Mouse (Mus musculus) layer of hippocampus, adult 18-20 months (tissue): ENCODE results near the gene Hdgfl3. TPM values are rescaled to one million over a fixed set of nuclear protein-coding genes. Genes with fewer than 3 reads are reported as not detected.
"Not testable (repeated sequence)": the region's sequence is repeated elsewhere in the genome, so short reads cannot be mapped to it uniquely, and the experiment has no call there.

Experiments used
- DNase-seq, 2 experiments: peaks; one replicate each; pipeline ENCODE4 v3.0.0; 2022; ENCODE audit warnings: low spot score in 2 of 2
- total RNA-seq, 2 experiments: library from RNA; stranded (reverse); gene quantifications; 2 replicates each; pipeline ENCODE4 v1.2.3; 2021

The Hdgfl3 gene
- total RNA-seq, 2 experiments from 2014 or later = 61.4 to 62.0 TPM

DNA sequence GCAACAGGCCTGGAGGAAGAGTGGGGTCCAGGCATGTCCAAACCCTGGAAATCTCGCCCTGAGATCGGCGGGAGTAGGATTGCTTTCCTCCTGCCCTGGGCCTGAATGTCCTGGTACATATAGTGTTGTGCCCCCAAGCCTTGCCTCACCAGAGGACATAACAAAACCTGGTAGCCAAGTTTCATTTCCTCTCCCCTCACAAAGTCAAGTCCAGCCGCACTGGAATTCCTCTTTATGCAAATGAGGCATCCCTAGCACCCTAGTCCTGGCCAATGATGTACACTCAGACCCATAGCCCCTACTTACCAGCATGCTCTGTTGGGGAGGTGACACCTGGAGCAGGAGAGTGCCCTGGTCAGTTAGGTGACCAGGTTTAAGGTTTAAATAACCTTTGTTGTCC is 78.1 kb downstream of the Hdgfl3 start:
- DNase-seq = no peak

DNA sequence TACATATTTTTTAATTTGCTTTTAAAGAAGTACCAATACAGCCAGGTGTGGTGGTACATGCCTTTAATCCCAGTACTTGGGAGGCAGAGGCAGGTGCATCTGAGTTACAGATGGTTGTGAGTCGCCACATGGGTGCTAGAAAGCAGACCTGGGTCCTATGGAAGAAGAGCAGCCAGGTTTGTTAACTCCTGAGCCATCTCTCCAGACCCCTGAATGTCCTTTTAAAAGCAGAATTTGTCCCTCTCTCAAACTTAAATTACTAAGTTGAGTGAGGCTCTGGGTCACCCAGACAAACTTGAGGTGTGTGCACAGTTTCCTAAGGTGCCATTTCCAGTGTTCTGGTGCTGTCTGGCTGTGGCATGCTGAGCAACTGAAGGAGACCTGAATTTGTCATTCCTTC is 78.6 kb downstream of the Hdgfl3 start, which contains the start of gene Gm10160:
Gm10160 (minus strand) TSS at position 101 of the 400 bp plus-strand sequence.
- DNase-seq = no peak

DNA sequence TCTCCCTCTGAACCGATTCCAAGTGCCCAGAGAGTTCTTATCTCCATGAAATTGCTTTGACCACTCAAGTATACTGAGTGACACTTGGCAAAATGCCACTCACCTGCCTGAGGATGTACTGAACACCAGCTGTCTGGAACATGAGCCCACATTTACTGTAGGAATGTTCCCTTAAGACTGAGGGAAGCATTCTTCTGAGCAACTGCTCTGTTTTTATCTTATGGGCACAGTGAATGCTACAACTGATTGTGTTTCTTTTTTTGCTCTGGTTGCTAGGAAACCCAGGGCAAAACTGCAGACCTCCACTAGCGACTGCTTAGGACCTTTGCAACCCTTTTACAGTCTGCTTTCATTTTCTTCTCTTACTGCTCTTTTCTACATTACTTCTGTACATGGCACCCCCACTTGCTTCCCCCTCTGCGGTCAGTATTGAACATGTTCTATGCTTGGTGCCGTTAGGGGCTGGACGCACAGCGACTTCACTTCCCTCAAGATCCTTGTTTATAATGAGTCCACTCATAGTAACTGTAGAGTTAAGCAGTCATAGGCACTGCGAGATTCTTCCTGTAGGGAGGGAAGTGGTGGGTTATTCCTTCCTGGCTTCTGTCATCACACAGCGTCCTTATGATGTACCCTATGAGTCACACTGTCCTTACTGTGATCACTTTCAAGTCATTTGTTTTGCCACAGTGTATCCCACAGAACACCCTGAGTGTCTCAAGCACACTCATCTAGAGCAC is 79.5 kb downstream of the Hdgfl3 start:
- DNase-seq = peak in 1 of 2 experiments; percentile 21

DNA sequence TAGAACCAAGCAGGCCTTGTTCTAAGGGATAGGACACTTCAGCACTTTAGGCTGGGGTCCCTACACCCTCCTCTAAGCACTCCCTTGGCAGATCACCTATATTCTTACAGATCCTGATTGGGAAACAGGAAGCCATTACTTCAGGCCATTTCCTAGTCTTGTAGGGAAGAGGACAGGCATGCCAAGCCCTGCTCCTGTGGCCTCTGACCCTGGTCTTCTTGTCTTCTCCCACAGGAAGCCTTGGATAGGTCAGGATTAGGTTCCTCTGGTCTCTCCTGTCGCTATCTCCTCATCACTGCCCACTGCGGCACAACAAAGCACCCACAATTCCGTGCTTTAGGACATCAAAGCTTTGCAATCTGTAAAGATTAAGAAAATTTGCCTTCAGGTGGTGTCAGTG is 82.6 kb downstream of the Hdgfl3 start:
- DNase-seq = no peak

DNA sequence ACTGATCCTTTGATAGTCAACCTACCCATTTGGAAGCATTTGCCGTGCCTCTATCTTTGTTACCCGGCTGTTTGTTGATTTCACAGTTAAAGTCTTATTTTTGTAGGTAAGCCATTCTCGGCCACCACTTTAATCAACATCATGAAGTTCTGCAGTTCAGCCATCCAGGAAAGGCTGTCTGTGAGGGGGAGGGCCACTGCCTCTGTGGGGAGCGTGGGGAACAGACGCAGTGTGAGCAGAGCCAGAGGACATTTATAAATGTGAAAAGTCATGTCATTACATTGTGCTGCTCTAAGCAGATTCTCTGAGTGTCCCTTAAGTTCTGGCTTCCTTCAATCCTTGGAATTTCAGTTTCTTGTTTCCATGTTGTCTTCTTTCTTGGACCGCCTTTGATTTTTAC is 84.1 kb downstream of the Hdgfl3 start:
- no peak for DNase-seq

DNA sequence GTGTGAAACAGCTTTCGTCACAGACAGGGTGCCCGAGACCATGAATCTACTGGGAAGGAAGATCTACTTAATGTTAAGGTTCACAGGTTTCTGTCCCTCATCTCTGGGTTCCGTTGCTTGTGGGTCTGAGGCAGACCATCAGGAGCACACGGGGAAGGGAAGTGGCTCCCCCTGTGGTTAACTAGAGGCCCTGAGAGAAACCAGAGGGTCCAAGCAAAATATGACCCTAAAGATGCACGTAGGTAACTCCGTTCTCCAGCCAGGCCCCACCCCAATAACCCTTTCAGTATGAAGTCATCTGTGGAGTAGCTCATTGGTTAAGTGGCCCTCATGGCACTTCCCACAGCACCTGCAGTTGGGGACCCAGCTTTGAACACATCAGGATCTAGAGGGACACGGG is 84.6 kb downstream of the Hdgfl3 start:
- DNase-seq = no peak

DNA sequence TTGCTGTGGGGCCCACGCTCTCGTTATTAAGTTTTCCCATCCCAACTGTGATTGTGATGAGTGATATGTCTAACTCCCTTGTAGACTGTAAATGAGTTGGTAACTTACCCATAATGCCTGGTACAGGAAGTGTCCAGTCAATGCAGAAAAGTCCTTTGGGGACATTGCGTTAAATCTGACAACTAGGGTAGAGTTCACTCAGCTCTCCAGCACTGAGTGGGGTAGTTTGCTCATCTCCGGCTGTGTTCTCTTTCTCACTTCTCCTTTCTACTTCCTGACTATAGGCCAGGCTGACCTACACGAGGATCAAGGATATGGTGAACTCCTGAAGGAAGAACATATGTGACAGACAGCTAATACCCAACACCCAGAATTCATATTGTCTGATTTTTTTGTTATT is 85.1 kb downstream of the Hdgfl3 start:
- DNase-seq = no peak

DNA sequence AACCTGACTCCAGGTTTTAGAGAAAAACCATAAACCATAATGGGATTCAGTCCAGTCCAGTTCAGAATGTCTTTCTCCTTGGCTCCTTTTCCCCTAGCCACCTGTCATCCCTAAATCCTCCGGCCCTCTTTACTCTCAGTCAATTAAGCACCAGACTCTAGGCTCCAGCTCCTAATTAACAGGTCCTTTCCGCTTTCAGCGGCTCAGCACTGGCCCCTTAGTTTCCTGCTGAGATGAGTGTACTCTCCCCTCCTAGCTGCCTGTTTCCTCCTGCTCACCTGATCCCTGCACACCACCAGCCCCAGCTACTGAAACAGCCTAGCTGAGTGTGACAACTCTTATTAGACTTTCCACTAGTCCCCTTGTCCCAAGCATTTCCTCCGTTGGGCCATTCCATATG is 86.5 kb downstream of the Hdgfl3 start:
- DNase-seq = no peak

DNA sequence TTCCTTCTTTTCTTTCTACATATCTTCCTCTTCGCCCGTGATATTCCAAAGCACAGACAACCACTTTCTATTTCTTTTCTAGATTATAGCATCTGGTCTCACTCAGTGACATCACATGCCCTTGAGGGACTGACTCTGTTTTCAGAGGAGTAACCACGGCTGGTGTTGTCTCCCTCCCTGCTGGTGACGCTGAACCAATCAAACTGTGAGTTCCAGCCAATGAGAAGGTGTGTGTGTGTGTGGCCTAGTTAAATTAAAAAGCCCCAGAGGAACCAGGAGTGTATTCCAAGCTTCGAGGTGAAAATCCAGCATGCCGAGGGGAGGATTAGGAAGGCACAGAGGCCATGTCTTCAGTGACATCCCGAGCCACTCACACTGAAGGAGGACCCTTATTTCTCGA is 87.3 kb downstream of the Hdgfl3 start:
- DNase-seq = no peak

DNA sequence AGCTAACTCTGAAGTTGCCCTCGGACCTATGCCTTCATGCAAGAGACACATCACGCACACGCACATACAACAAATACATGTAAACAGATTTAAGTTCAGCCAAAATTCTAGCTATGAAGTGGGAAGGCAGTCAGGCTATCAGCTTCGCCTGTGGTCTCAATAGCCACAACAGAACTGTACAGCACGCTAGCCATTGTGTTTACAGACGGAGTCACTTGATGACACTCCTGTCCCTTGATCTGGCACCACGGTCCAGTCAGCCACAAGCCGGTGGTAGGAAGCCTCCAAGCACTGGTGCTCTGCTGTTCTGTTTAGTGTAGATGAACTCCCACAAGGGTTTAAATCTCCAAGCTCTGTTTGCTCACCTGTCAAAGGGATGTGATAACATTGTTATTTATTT is 88.3 kb downstream of the Hdgfl3 start:
- DNase-seq = no peak

DNA sequence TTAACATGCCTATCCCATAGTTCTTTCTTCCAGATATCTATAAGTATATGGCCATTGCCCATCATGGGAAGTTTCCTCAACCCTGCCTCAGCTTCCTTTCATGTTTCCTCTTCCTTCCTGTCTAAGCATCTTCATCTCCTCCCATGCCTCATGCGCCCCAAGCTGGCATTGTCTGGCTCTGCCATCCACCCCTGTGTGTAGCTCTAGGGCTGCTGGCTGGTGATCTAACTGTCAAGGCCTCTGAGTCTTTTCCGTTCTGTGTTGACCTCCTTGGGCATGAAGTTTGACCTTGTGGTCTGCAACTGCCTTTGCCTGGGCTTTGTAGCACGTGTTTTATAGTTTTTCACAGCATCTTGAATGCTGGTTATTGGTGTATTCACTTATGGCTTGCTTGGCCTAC is 89.0 kb downstream of the Hdgfl3 start:
- DNase-seq = no peak

DNA sequence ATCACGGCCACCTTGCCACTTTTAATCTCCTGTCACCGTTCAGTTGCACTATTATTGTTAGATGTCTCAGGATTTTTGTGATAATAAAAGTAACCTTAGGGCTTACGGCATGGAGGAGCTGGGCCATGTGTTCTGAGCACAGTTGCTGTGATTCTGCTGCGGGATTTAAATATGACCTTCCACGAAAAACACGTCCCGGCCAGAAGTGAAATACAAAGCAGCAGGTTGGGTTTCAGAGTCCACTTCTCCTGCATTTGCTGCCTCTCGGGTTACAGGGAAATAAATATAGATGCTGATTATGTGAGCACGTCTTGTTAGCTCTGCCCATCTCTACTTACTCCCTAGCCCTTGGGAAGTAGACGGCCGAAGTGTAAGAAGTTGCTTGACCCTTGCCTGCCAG is 89.5 kb downstream of the Hdgfl3 start:
- no peak for DNase-seq

DNA sequence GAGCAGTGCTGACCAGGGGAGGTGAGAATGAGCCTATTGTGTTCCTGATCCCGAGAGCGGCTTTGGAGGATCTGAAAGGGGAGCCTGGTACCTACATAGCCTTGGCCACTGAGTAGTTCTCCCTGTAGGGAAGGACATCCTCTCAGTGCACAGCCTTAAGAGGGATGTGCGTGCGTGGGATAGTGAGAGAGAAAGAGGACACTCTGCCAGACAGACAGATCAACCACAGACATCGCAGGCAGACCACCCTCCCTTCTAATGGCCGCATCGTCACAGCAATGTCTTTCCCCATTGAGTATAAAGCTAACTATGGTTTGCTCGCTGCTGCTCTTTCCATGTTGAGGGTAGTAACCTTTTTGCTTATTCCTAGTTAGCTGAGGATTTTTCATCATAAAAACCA is 90.4 kb downstream of the Hdgfl3 start:
- DNase-seq = no peak

DNA sequence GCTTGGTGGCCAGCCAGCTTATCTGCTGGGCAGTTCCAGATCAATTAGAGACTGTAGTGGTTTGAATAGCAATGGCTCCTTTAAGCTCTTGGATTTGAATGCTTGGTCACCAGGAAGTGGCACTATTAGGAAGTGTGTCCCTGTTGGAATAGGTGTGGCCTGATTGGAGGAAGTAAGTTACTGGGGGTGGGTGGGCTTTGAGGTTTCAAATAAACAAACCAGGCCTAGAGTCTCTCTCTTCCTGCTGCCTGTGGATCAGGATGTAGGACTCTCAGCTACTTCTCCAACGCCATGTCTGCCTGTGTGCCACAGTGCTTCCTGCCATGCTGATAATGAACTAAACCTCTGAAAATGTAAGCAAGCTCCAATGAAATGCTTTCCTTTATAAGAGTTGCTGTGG is 91.3 kb downstream of the Hdgfl3 start:
- DNase-seq = no peak

DNA sequence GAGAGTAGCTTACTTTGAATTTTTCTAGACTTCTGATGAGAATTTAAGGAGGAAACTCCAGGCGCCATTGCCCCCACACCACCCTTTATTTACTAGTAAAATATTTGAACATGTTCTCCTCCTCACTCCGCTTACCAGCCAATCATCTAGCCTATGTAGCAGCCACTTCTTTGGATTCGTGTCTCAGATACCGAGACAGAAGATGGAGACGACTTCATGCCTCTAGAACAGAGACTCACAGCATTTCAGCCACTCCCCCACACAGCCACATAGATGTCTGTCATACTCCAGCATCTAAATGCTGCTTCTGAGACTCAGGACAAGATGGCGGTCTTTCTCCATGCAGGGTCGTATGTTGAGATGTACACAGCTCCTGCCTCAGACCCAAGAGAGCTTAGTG is 92.1 kb downstream of the Hdgfl3 start:
- no peak for DNase-seq

DNA sequence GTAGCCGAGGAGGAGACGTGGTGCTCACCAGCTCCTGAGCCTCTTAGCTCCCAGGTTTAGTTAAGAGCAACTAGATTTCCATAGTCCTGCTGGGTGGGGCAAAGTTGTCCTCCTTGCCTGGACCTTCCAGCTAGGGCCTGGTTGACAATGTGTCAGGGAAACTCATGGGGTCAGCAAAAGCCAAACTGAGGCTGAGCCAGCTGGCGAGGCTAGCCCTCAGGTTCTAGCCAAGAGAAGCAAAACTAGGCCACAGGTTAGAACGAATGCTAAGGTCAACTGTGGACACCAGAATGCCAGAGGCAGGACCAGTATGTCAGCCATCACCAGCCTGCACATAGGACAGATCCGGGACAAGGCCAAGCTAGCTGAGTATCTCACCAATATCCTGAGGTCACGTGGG is 92.8 kb downstream of the Hdgfl3 start:
- no peak for DNase-seq

DNA sequence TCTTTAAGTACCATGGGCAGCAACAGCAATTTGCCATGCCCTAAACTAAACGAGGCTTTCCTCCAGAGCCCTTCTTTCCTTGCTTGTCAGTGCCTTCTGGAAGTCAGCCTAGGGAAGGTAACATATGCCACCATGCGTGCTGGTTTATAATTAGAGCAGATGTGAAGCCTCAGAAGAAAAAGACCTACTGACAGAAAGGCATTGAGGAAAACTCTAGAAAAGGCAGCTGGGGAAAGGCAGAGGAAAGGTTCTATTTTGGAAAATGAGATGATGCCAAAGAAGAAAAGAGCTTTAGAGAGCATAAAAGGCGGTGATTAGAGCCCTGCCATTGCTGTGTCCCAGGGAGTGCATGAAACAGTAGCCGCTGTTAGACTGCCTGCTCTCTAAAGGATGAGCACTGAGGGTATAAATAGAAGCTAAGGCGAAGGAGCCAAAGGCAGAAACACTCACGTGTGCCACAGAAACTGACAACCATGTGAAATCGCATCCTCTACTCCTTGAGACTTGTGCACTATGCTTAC is 93.6 kb downstream of the Hdgfl3 start:
- peak in 1 of 2 experiments; percentile 36 for DNase-seq

DNA sequence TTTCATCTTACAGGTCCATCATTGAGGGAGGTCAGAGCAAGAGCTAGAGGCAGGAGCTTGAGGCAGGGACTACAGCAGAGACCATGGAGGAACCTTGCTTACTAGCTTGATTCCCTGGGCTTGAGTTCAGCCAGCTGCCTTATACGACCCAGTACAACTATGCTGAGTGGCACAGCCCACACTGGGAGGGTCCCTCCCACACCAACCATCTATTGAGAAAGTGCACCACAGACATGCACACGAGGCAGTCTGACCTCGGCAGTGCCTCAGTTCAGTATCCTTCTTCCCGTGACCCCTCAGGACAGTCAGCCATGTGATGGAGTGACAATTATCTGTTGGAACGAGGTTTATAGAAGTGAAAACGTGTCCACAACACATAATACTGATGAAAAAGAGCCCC is 94.5 kb downstream of the Hdgfl3 start:
- no peak for DNase-seq

DNA sequence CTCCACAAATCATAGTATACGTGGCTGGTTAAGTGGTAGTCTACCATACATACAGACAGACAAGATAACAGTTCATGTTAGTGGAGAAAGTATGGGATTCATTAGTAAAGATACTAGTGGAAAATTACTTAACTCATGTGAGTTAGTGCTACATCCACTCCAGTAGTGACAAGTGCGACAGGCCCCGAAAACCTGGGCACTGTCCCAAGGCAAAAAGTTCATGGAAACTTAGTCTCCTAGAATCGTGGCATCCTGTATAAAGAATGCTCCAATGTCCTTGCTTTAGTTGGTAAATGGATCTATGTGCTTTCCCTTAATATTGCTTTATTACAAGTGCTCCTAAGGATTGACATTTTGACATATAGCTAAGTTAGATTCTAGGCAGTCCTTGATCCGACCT is 96.5 kb downstream of the Hdgfl3 start:
- DNase-seq = not testable (repeated sequence)

DNA sequence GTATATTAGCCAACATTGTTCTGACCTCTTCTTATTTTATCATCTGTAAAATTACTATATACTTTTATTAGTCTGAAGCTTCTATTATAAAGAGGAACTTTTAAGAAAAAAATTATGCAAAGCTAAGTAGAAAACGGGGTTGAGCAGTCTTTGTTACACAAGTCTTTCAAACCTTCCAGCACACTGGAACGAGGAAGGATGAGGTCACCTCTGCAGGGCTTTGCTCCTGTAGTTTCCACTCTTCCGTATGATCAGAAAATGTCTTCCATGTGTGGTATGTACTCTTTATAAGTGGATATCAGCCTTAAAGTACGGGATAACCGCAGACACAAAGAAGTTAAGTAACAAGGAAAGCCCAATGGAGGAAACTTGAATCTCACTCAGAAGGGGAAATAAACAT is 98.8 kb downstream of the Hdgfl3 start:
- no peak for DNase-seq

DNA sequence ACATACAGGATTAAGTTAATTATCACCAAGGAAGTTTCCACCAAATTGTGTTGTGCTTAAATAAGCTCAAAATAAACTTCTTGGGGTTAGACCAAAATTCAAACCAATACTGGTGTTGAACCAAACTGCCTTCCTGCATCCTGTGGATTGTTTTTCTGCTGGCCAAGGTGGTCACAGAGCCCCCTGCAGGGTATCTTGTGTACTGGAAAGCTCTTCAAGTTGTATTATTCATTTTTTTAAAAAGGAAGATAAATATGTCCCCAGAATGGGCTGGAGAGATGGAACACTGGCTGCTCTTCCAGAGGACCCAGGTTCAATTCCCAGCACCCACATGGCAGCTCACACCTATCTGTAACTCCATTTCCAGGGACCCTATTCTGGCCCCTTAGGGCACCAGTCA is 99.4 kb downstream of the Hdgfl3 start:
- DNase-seq = no peak
